Mouse (Mus musculus) CD4-positive helper T cell, adult 2 months (primary cell): ENCODE measurements around the gene Dbn1.

ENCODE experiments used
- DNase-seq: peaks from one replicate; pipeline ENCODE4 v3.0.0-alpha.2; 2012; ENCODE audit warnings: low read depth, missing footprints, low spot score

Gene Dbn1

GRCm38 (mm10) chr13:55510668-55511491, 23.0 kb upstream of the Dbn1 start:
- no peak for DNase-seq

DNA sequence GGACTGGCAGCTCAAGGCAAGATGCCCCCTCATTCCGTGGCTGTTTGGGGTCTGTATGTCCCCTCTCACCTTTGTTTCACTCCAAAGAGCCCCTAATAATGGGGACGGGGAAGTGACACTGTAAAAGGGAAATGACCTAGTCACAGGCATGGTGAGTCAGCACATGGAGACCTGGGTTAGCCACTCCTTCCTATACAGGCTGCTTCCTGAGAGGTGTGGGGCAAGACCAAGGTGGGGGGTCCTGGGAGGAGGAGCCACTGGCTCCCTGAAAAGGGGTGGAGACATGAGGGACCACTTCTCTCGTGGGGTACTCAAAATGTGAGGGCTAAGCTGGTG, 22.4 kb upstream of the Dbn1 start:
- DNase-seq: no peak

DNA sequence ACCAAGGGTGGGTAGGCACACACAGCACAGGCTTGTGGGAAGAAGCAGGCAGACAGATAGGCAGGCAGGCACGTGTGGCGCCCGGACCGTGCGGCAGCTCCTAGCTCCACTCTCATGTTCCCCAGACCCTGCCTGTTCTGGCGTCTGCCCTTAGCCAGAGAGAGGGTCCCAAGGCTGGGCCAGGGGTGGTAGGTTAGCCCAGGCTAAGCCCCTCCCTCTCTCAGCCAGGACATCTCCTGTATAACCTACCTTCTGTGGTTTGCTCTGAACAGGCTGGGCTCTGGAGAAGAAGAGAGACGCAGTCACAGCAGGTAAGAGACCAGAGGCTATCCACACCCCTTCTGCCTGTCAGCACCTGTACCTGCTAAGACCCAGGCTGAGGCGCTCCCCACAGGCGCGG, 20.6 kb upstream of the Dbn1 start:
- DNase-seq: no peak

DNA sequence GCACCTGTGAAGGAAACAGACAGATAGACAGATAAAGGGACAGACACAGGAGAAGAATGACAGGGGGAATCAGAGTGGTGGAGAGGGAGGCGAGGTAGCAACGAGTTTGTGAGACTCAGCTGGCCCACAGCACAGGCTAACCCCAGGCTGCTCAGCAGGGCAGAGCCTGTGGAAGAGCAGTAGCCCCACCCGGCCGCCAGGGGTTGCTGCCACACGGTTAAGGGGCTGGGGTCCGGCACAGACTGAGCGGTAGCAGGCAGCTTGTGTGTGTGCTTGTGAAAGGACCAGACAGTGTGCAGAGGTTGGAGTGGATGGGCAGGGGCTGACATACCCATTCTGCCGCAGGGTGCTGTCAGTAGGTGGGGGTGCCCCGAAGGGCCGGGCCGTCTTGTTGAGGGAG, 20.0 kb upstream of the Dbn1 start:
- DNase-seq: no peak

- DNase-seq: no peak
These were observed 18.8 kb upstream of the Dbn1 start for GRCm38 (mm10) chr13:55506697-55507096.

DNA sequence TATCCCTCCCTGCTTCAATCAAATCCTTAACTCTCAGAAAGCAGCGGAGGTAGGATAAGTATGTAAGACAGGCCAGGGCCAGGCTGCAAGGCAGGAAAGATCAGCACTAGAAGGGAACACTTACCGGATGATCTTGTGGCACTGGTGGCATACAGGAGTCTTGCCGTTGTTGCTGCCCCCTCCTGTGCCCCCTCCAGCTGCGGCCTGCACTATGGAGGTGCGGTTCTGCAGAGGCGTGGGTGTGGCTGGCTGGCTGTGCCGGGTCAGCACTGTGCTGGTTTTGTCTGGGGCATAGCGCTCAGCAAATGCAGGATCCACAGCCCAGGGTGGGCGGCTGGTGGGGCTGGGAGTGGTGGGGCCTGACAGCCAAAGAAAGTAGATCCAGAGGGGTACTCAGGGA, 17.9 kb upstream of the Dbn1 start:
- no peak for DNase-seq

DNA sequence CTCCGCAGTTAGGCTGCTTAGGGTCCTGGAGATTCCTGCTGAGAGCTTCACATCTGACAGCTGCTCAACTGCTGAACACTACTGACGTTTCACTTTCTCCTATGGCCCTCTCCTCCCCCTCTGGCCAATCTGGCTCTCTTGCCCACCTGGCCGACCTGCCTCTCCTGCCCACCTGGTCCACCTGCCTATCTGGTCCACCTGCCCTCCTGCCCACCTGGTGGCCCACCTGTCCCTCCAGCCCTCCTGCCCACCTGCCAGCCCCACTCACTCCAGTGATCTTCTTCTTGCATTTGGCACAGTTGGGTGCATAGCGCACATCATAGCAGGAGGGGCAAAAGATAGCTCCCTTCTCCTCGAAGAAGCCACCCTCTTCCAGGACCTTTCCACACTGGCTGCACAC, 16.5 kb upstream of the Dbn1 start:
- DNase-seq: no peak

DNA sequence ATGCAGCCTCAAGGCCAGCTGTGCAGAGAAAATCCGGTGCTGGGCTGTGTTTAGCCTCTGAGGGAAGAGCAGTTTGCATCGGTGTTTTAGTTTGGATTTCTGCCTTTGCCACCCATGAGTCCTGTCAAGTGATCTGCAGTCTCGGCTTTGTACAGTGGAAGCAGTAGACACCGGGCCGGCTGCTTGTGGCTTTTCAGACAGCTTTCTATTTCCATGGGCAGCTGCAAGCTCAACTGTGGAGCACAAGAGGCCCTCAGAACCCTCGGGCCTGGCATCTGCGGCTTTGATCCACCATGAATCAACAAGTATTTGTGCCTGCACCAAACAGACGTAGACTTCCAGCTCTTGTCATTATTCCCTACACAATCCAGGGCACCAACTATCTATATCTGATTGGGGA, 14.5 kb upstream of the Dbn1 start:
- no peak for DNase-seq

DNA sequence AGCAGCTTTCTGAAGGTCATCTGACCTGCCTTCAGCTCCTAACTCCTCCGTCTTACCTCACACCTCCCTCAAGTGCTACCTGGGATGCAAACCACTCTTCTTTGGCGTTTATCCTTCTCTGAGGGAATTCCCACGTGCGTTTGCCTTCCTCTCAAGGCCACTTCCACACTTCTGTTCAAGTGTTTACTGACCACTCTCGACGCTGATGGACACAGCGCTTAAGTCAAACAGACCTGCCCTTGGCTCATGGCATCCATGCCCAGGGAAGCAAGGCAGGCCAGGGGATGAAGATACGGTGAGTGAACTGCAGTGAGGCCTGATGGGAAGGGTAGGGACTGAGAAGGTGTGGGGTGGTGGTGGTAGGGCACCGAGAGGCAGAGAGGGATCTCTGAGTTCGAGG, 12.7 kb upstream of the Dbn1 start:
- no peak for DNase-seq

- DNase-seq: no peak
These were observed 11.0 kb upstream of the Dbn1 start for GRCm38 (mm10) chr13:55498906-55499305.

DNA sequence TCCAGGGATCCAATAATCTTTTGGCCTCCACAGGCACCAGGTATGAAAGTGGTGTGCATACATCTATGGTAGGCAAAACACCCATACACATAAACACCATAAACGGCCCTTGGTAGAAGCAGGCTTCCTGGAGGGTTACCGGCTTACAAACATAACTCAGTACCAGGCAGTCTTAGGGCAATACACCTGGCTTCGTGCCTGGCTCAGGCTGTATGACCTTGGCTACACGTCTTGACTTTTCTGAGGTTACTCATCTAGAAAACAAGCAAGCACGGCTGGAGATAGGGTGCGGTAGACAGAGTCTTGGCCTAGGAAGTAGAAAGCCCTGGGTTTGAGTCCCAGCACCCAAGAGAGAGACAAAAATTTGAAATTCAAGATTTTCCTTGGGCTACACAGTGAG, 8.8 kb upstream of the Dbn1 start:
- DNase-seq: no peak

GRCm38 (mm10) chr13:55495702-55496101, 7.8 kb upstream of the Dbn1 start:
- DNase-seq: no peak

DNA sequence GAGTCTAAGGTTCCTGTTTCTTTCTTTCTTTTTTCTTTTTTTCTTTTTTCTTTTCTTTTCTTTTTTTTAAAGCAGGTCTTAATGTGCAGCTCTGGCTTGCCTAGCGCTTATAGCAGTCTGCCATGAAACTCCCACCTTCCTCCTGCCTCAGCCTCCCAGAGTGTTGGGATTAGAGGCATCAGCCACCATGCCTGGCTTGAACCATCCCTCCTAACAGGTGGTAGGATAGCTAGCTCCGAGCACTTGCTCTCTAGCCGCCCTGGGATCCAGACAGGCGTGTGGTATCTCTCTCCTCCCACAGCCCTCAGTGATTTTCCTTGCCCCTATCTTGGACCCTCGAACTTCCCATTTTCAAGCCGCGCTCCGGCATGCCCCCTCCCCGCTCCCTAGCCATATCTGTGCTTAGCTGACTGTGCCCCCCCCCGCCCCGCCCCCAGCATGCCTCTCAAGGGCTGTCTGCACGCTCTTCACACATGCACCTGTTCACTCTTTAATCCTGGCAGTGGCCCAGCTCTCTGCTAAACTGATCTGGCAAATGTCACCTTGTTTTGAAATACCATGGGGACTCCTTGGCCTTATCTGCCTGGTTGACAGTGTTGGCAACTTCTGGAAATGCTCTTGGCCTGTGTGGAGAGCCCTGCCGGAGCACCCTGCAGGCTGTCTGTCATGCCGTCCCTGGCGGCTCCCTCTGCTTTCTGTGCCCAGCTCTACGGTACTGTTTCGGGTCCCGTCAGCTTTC, 7.1 kb upstream of the Dbn1 start:
- DNase-seq: no peak

DNA sequence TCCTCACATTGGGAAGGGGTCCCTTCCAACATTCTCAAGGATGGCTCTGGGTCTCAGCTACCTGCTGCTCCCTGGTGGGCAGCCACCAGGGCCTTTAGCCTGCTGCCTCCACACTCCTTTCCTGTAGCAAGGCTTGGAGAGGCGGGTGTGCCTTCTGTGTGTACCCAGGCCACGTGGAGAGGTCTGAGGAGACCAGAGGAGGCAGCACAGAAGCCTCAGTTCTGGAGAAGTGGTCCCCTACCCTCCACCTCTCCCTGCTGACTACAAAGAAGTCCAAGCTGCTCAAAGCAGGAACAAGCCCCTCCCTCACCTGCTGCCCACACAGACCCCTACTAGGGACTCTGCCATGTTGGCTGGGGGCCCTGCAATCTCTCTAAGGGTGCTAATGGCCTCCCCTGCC, 6.3 kb upstream of the Dbn1 start:
- DNase-seq: no peak

DNA sequence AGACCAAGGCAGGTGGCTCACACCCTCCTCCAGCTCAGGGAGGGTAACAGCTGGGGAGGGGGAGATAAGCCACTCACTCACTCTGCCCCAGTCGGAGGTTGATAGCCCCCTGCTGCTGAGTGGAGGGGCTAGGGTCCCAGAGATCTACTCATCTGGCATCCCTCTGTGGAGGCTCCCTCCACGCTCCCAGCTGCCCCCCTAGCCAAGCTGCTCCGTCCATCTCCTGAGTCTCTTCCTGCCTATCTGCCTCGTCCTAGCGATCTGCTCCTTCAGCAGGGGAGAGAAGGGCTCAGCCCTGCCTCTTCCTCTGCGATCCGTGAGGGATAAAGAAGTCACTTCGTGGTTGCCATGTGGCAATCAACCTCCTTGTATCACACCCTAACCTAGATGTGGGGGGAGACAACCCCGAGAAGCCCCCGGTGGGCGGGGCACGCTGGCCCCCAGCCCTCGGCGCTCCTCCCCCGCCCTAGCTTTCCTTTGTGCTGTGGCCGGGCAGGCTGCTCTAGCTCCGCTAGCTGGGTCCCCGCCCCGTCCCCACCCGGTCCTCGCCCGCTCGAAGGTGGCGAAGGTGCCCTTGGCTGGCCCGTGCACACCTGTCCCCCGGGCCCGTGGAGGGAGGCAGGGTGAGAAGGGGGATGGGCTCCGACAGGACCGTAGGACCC, 864 bp downstream of the Dbn1 start:
- peak; percentile 34 for DNase-seq

- no peak for DNase-seq
These were observed 1.7 kb downstream of the Dbn1 start for GRCm38 (mm10) chr13:55486029-55486794.

- DNase-seq: no peak
These were observed 3.3 kb downstream of the Dbn1 start for GRCm38 (mm10) chr13:55484520-55485088.

- DNase-seq: no peak
These were observed 4.3 kb downstream of the Dbn1 start for GRCm38 (mm10) chr13:55483593-55483992.

DNA sequence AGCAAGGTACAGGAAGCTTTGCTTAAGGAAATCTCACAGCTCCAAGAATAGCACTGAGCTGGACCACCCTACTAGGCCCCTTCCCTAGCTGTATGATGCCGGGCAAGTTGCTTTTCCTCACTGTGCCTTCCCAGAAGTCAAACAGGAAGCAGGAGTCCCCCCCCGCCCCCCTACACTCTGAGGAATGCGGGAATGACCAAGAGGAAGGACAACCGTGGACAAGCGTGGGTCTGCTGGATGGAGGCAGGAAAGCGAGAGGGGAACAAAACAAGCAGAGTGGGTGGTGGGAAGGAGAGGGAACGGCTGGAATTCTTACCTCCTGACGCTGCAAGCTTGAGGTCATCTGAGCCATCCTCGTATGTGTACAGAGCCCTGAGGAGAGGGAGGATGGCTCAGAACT, 4.8 kb downstream of the Dbn1 start:
- DNase-seq: no peak

DNA sequence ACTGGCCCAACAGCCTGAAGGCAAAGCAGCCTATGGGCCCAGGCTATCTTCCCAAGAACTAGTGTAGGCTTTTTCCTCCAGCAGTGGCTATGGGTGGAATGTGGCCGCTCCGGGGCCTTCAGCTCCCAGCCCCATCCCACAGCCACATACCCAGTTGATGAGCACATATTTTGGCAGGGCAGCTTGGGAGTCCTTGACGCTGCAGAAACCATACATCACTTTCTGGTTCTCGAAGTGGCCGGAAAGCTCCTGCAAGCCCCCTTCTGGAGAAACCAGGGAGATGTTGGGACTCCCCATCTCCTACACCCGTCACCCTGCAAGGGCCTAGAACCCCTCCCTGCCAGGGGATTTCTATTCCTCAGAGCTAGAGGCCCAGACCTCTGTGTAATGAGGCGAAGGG, 5.4 kb downstream of the Dbn1 start:
- DNase-seq: no peak

GRCm38 (mm10) chr13:55479929-55480328, 8.0 kb downstream of the Dbn1 start:
- no peak for DNase-seq

DNA sequence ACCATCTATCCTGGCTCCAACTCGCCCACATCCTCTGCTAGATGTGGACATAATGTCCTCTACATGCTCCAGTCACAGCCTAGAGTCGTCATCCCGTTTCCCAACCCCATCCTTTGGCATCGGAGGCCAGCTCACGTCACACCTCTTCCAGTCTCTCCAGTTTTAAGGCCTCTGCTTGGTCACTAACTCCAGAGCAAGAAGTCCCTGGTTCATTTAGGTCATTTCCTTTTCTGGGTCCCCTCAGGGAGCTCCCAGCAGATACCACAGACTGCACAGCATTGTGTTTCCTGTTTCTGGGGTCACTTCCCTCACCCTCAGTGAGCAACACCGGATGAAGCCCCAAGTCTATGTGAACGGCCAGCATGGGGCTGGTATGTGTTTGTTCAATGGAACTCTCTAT, 8.9 kb downstream of the Dbn1 start:
- DNase-seq: peak; percentile 32
